Mouse (Mus musculus) liver, embryonic 13.5 days (tissue): ENCODE measurements at regions not wholly inside any gene's neighbourhood (a gene's known extent, or its start where the extent isn't known, plus 50 kb on each side); places are given as distances from the start of the nearest gene placed in this dataset.
A peak's percentile ranks its signal among the peaks of the same experiment; 100 is the strongest.

Experiments used
- ATAC-seq: fragments of 200-750 bp; cut with Nextera tagmentation; 2 replicates; pipeline ENCODE4 v1.8.0; 2017; ENCODE audit warnings: low read depth, mild to moderate bottlenecking, moderate number of reproducible peaks, moderate library complexity
- DNase-seq: peaks from one replicate; pipeline ENCODE4 v3.0.0; 2022
- H3K27ac ChIP-seq: fragments of 300-500 bp; sonication (generic); 2 replicates; pipeline ENCODE4 v1.5.1; 2015; ENCODE audit warnings: moderate library complexity, mild to moderate bottlenecking, inconsistent platforms
- H3K27me3 ChIP-seq: fragments of 300-500 bp; sonication (generic); 2 replicates; pipeline ENCODE4 v1.6.1; 2015; ENCODE audit warnings: mild to moderate bottlenecking, inconsistent platforms
- H3K36me3 ChIP-seq: fragments of 300-500 bp; sonication (generic); 2 replicates; pipeline ENCODE4 v1.6.1; 2015; ENCODE audit warnings: mild to moderate bottlenecking, inconsistent platforms
- H3K4me1 ChIP-seq: fragments of 300-500 bp; sonication (generic); replicated peaks from 2 replicates; pipeline ENCODE4 v1.6.1; 2015; ENCODE audit warnings: inconsistent platforms
- H3K4me2 ChIP-seq: fragments of 300-500 bp; sonication (generic); 2 replicates; pipeline ENCODE4 v1.6.1; 2015; ENCODE audit warnings: inconsistent platforms, mild to moderate bottlenecking, moderate library complexity
- H3K4me3 ChIP-seq: fragments of 300-500 bp; sonication (generic); replicated peaks from 2 replicates; pipeline ENCODE4 v1.5.1; 2015; ENCODE audit warnings: mild to moderate bottlenecking, inconsistent platforms
- H3K9ac ChIP-seq: fragments of 300-500 bp; sonication (generic); 2 replicates; pipeline ENCODE4 v1.6.1; 2015; ENCODE audit warnings: mild to moderate bottlenecking, inconsistent platforms
- H3K9me3 ChIP-seq: fragments of 300-500 bp; sonication (generic); replicated peaks from 2 replicates; pipeline ENCODE4 v1.6.1; 2016; ENCODE audit warnings: inconsistent platforms
- WGBS: fragments of 180-500 bp; shearing (Covaris S2); methylation state at CpG from one replicate; pipeline ENCODE4 v1.1.7; 2015; ENCODE audit not compliant: insufficient replicate concordance; 5-methylcytosine and 5-hydroxymethylcytosine counted together

DNA sequence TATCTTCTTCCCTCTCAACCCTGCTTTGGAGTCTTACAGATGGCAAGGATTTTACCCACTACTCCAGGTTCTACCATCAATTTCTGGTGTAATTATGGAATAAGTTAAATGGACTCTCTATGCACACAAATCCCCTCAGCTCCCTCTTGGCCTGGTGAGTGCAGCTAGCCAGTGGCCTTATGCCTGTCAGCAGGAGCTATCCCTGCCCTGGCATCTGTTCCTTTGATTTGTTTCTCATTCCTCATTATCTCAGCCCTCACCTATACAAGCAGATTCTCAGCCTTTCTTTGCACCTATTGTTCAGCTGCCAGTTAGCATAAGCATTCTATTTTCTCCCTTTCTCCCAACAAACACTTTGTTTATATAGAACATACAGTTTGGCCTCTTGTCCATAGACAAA is 150.3 kb downstream of the Rnf152 start:
- Histone ChIP-seq H3K9me3 (no peaks in the 10 kb centered on the region), H3K9ac (no peak overlapping the region), H3K27ac (no peak overlapping the region), H3K27me3 (no peaks in the 10 kb centered on the region), H3K36me3 (no peaks in the 10 kb centered on the region), H3K4me2 (no peak overlapping the region), H3K4me1 (no peaks in the 10 kb centered on the region), H3K4me3 (no peak overlapping the region)
- no peak for ATAC-seq
- no peak for DNase-seq

DNA sequence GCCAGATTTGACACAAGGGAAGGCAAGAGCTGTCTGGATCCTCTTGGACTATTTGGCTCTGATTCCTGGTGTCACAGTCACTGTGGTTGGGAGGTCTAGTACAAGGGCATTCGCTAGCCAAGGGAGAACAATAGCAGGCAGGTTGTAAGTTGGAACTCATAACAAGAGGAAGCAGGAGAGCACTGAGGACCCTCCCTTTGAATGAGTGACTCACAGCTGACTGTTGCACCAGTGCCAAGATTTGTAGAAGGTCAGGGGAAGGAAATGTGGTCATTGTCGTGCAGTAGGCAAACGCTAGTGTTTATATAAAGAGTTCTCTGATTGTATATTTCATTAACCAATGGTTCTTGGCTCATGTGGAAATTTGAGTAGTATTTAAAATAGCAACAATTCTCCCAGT is 157.2 kb downstream of the Rnf152 start:
- Histone ChIP-seq H3K27me3 (no peaks in the 10 kb centered on the region), H3K4me1 (no peaks in the 10 kb centered on the region), H3K9me3 (no peaks in the 10 kb centered on the region), H3K27ac (no peak overlapping the region), H3K4me3 (no peak overlapping the region), H3K36me3 (no peaks in the 10 kb centered on the region), H3K4me2 (no peak overlapping the region), H3K9ac (no peak overlapping the region)
- ATAC-seq (no peak), DNase-seq (no peak)
- WGBS, result 24% methylated on average over 3 of the region's 3 CpGs

DNA sequence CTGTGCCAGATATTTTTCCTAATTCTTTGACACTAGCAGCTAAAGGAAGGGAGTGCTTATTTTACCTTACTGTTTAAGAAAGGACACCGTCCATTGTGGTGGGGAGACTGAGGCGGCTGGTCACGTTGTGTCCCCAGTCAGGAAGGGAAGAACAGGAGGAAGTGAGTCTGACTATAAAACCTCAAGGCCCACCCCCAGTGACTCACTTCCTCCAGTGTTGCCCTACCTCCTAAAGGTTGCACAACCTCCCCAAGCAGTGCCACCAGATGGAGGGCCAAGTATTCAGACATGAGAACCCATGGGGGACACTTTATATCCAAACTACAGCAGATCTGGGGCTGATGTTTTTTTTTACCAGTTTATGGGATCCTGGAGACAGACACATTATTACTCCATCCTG is 165.4 kb downstream of the Rnf152 start:
- Histone ChIP-seq H3K27ac (no peak overlapping the region), H3K9me3 (no peaks in the 10 kb centered on the region), H3K27me3 (no peaks in the 10 kb centered on the region), H3K4me2 (no peak overlapping the region), H3K9ac (no peak overlapping the region), H3K36me3 (no peaks in the 10 kb centered on the region), H3K4me3 (no peak overlapping the region), H3K4me1 (no peaks in the 10 kb centered on the region)
- WGBS, result 37% methylated on average over 3 of the region's 3 CpGs
- ATAC-seq, result no peak
- no peak for DNase-seq

DNA sequence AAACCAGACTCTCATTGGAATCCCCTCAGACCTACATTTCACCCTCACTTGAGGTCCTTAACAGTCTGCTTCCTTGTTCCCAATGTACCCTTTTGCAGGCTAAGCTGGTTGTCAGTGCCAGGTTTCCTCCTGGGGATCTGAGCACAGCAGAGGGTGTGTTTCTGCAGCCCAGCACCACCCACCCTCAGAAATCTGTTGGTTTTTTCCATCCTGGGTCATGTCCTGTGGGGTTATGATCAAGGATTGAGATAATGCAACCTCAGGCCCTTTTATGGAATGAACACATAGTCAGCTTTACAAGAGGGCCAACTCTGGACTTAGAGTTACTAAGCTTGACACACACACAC is 167.6 kb downstream of the Rnf152 start:
- DNase-seq (no peak), ATAC-seq (no peak)
- Histone ChIP-seq H3K9me3 (no peaks in the 10 kb centered on the region), H3K4me3 (no peak overlapping the region), H3K27me3 (no peaks in the 10 kb centered on the region), H3K4me2 (no peak overlapping the region), H3K27ac (no peak overlapping the region), H3K4me1 (no peaks in the 10 kb centered on the region), H3K36me3 (no peaks in the 10 kb centered on the region), H3K9ac (no peak overlapping the region)

DNA sequence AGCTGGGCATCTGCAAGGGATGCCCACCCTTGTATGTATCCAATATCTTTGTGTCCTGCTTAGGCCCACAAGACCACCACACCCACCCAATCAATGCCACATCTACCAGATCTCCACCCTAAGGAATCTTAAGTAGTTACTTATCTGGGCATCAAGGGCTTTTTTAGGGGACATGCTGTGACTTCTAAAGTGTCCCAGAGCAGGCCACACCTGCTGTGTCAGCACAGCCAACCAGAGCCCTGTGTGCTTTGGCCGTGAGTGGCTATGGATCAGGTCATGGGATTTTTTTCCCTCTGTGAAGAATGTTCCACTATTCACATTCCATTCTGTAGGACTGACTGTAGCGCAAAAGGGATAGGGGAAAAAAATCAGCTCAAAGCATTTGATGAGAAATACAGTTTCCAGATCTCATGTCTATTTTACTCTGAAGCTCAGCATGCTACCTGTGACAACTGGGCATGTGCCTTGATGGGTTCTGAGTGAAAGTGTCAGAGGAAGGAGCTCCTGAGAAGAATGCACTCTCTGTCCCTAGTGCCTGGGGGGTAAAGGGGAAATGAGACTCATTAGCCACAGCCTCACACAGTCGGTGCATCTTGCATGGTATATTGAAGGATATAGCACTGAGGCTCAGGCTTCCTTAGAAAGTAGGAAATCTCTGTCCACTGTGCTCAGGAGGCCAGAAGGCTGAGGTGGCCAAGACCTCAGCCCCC is 168.1 kb downstream of the Rnf152 start:
- H3K4me3 ChIP-seq, result no peak overlapping the region
- 56% methylated on average over 3 of the region's 3 CpGs for WGBS
- H3K27me3 ChIP-seq, result no peaks in the 10 kb centered on the region
- no peak for ATAC-seq
- H3K4me1 ChIP-seq, result no peaks in the 10 kb centered on the region
- no peak overlapping the region for H3K4me2 ChIP-seq
- no peak overlapping the region for H3K9ac ChIP-seq
- no peak for DNase-seq
- no peak overlapping the region for H3K27ac ChIP-seq
- no peaks in the 10 kb centered on the region for H3K9me3 ChIP-seq
- H3K36me3 ChIP-seq, result no peaks in the 10 kb centered on the region

DNA sequence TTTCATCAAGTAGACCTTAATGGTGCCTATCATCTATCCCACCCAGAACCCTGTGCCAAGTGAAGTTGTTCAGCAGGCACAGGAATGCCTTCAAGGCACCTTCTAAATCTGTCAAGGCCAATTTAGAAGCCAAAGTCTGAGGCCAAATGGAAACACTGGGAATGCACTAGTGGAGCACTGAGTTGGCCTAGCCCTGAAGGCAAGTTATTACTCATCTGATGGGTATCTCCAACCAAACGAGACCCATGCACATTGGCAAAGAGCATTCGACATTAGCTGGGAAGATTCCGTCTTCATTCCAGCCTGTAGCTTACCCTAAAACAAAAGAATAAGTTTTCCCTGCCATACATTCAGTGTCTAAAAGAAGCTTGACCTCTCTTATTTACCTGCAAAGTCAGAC is 172.0 kb downstream of the Rnf152 start:
- no peak overlapping the region for H3K4me3 ChIP-seq
- H3K4me1 ChIP-seq, result no peaks in the 10 kb centered on the region
- no peaks in the 10 kb centered on the region for H3K9me3 ChIP-seq
- no peaks in the 10 kb centered on the region for H3K36me3 ChIP-seq
- H3K4me2 ChIP-seq, result no peak overlapping the region
- H3K9ac ChIP-seq, result no peak overlapping the region
- no peaks in the 10 kb centered on the region for H3K27me3 ChIP-seq
- ATAC-seq, result no peak
- no peak for DNase-seq
- 58% methylated on average over 3 of the region's 3 CpGs for WGBS
- no peak overlapping the region for H3K27ac ChIP-seq

DNA sequence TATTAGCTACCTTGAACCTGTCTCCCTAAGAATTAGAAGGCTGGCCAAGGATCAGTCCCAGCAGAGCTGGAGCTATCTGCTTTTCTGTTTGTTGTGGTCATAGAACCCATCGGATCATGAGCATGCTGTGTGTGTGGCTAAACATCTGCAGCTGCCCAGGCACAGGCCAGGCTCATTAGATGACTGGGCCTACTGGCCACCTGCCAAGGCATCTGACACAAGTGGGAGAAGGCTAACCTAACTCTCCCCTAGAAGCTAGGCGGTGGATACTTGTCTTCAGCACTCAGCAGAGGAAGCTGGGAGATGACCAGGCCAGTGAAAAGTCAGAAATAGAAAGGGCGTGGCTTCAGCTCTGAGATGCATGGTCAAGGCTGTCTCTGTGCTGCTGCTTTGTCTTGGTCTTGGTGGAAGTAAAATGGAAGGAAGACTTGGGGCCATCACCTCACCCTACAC is 177.1 kb downstream of the Rnf152 start:
- ATAC-seq, result peak; percentile 74
- WGBS, result 36% methylated on average over 3 of the region's 3 CpGs
- Histone ChIP-seq H3K36me3 (no peaks in the 10 kb centered on the region), H3K9me3 (no peaks in the 10 kb centered on the region), H3K27ac (peak overlapping the region; percentile 30; the same call in 1 of the 2 replicates), H3K4me1 (no peaks in the 10 kb centered on the region; the same call in 1 of the 2 replicates), H3K9ac (no peak overlapping the region), H3K4me3 (no peak overlapping the region), H3K4me2 (no peak overlapping the region), H3K27me3 (no peaks in the 10 kb centered on the region)
- DNase-seq, result no peak

DNA sequence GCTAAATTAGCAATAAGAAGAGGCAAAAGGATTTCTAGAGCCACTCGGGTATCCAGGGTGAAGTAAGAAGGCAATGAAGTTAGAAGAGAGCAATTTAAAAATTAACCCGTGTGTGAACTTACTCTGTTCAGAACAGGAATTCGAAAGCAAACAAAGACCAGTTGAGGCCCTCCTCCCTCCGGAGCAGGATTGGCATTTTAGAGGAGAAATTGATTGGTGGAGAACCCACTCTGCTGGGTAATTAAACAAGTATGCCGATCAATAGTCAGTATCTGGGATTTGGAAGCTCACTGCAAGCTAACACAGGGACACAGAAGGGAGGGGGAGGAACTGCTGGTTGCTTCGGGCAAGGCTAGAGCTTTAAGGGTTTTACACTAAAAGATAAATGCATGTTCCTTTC is 177.7 kb downstream of the Rnf152 start:
- Histone ChIP-seq H3K4me2 (no peak overlapping the region), H3K36me3 (no peaks in the 10 kb centered on the region), H3K4me1 (no peaks in the 10 kb centered on the region; the same call in 1 of the 2 replicates), H3K4me3 (no peak overlapping the region), H3K27ac (no peak overlapping the region), H3K27me3 (no peaks in the 10 kb centered on the region), H3K9ac (no peak overlapping the region), H3K9me3 (no peaks in the 10 kb centered on the region)
- DNase-seq (no peak), ATAC-seq (peak; percentile 82)
- WGBS, result 59% methylated on average over 6 of the region's 6 CpGs

DNA sequence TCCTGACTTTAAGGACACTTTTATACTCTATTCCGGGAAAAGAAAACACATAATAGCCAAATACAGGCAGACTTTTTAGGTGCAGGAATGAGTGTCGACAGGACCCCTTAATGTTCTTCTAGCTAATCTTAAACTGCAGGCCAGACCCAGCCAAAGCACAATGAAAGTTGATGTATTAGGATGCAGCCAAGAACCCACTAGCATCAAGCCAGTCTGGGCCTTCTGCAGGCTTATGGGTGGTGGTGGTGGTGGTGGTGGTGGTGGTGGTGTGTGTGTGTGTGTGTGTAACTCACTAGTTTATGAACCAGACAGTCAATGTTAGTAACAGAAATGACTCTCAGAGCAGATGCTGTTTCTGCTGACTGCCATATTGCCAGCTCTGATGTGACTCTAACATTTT is 178.6 kb downstream of the Rnf152 start:
- H3K4me2 ChIP-seq, result no peak overlapping the region
- no peak overlapping the region for H3K9ac ChIP-seq
- H3K27me3 ChIP-seq, result no peaks in the 10 kb centered on the region
- 0 out of 2 replicates have a peak overlapping the region, but pooled peaks have one; percentile 36 for H3K27ac ChIP-seq
- no peaks in the 10 kb centered on the region for H3K9me3 ChIP-seq
- ATAC-seq (no peak), DNase-seq (no peak)
- no peak overlapping the region for H3K4me3 ChIP-seq
- no peaks in the 10 kb centered on the region; the same call in 1 of the 2 replicates for H3K4me1 ChIP-seq
- 70% methylated on average over 2 of the region's 2 CpGs for WGBS
- H3K36me3 ChIP-seq, result no peaks in the 10 kb centered on the region

DNA sequence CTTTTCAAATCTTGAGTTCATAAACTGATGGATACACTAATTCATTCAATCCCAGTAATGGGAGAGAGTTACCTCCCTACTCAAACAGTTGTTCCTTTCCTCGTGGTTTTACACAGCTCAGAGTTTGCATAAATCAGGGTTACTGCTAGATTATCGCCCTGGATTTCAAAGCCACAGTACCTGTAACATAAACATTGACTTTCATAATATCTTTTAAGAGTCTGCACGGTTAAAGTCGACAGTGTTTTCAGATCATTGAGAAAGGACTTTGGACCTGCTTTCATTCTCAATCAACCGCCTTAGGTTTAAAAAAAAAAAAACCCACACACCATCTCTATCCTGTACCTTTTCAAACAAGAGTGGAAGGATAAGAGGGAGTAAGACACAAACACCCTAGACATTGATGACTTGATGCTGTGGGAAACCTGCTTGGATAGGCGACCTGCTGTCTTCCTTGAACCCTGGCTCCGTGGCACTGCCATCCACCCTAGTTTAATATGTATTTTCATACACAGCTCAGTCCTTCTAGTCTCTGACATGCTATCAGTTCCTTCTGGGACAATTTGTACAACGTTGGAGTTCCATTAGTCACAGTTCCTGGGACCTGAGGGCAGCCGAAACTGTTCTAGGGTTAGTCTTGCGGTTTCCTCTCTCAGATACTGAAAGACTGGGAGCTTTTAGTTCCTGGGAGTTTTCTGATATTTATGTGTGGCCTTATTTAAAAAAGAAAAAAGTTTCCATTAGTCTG is 179.3 kb downstream of the Rnf152 start:
- H3K4me1 ChIP-seq, result no peaks in the 10 kb centered on the region; the same call in 1 of the 2 replicates
- no peak overlapping the region for H3K4me2 ChIP-seq
- H3K27ac ChIP-seq, result no peak overlapping the region
- H3K9ac ChIP-seq, result no peak overlapping the region
- no peaks in the 10 kb centered on the region for H3K36me3 ChIP-seq
- no peak for ATAC-seq
- 61% methylated on average over 10 of the region's 10 CpGs for WGBS
- H3K4me3 ChIP-seq, result no peak overlapping the region
- no peaks in the 10 kb centered on the region for H3K27me3 ChIP-seq
- no peaks in the 10 kb centered on the region for H3K9me3 ChIP-seq
- no peak for DNase-seq

DNA sequence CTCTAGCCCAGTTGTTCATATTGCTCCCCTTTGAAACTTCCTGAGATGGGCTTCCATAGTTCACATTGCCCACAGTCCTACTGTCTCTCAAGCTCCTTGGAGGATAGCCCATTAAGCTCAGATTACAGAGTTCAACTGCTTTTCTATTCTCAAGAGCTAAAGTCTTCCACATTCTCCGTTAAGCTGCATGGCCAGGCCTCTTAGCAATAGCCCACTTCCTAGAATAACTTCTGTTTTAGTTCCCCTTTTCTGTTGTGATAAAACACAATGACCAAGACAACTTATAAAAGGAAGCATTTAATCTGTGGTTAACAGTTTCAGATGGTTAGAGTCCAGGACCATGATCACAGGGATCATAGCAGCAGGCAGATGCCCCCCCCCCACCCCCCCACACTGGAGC is 185.5 kb downstream of the Rnf152 start:
- WGBS, result 24% methylated on average over 1 of the region's 1 CpGs
- Histone ChIP-seq H3K27ac (no peak overlapping the region), H3K27me3 (no peaks in the 10 kb centered on the region), H3K9ac (no peak overlapping the region), H3K4me2 (no peak overlapping the region), H3K9me3 (no peaks in the 10 kb centered on the region), H3K4me1 (no peaks in the 10 kb centered on the region), H3K36me3 (no peaks in the 10 kb centered on the region), H3K4me3 (no peak overlapping the region)
- no peak for ATAC-seq
- DNase-seq, result no peak

DNA sequence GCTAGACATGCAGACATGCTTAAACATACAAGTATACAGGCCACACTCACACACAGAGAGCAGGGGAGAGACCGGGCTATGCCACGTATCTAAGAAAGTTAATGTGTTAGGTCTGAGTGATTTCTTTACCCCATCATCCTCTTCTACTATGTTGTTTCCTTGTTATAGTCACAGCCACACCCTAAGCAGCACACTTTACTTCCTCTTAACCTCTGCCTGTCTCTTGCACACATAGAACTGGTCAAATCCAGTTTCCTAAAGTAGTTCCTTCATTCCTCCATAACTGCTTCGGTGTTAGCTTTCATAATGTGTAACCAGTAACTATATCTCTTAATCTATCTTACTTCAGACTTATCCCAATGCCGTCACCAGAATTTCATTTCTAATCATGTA is 186.4 kb downstream of the Rnf152 start:
- no peak for ATAC-seq

More for the DNA sequence above, 186.4 kb downstream of the Rnf152 start:
- Histone ChIP-seq H3K4me3 (no peak overlapping the region), H3K27ac (no peak overlapping the region), H3K4me1 (no peaks in the 10 kb centered on the region), H3K9me3 (no peaks in the 10 kb centered on the region), H3K4me2 (no peak overlapping the region), H3K9ac (no peak overlapping the region), H3K36me3 (no peaks in the 10 kb centered on the region), H3K27me3 (no peaks in the 10 kb centered on the region)
- no peak for DNase-seq
- 75% methylated on average over 4 of the region's 4 CpGs for WGBS
